ENCODE assay signal across 11 mouse cellular contexts in genomic region chr16:16215645-16216387, GRCm38 (mm10). TPM values are rescaled to one million over a fixed set of nuclear protein-coding genes. Genes with fewer than 3 reads are reported as not detected.
DNase-seq lines count a peak whose midpoint lies in the region; ATAC-seq and TF ChIP-seq lines count a peak whose summit lies in the region.
"Had no signal": no experiment of that assay in that cellular context is flagged by ENCODE, and none has a peak within 500 bp of the region (broad histone marks: within the 10 kb centered on the region; RNA-seq: fewer than 3 reads in every experiment).

No protein-coding gene starts in this region.

- no peak for ATAC-seq in kidney, postnatal 0 days (replicated peaks; ENCODE audit: low FRiP score, low read depth)
- no peak for ATAC-seq in granulocyte monocyte progenitor cell, adult 5-6 weeks (replicated peaks; ENCODE audit: poor library complexity, severe bottlenecking)

- peaks cover 57% of the 10 kb centered on the region for H3K79me2 ChIP-seq in C2C12 (ENCODE audit: control insufficient read depth, insufficient read depth)

- DNase-seq in kidney, postnatal 0 days (ENCODE audit: low spot score) = peak; percentile 18
- DNase-seq in kidney, postnatal 14 days = no peak
- peak; percentile 69 for DNase-seq in adipocyte (ENCODE audit: low spot score)
- DNase-seq in heart, postnatal 10 days = peak; percentile 53 to 59
- DNase-seq in testis, postnatal 10 days (ENCODE audit: low spot score) = no peak
- DNase-seq: adrenal gland, adult 2 months had no signal

- H3K79me3 ChIP-seq in C2C12 (ENCODE audit: low read depth) = peaks cover 32% of the 10 kb centered on the region

- peak overlapping the region; percentile 59 for H3ac ChIP-seq in C2C12 (ENCODE audit: control insufficient read depth, insufficient read length, low read depth)

- H3K9me3 ChIP-seq in kidney, postnatal 0 days (replicated peaks; ENCODE audit: low read length) = no peaks in the 10 kb centered on the region
- H3K9me3 ChIP-seq: hindbrain, embryonic 12.5 days; limb, embryonic 15.5 days; midbrain, embryonic 12.5 days had no signal

- peaks cover 11% of the 10 kb centered on the region for H3K4me1 ChIP-seq in kidney, postnatal 0 days (replicated peaks; ENCODE audit: insufficient read depth, low read length)

- WGBS in kidney, postnatal 0 days = 13% methylated on average over 11 of the region's 11 CpGs

- TF ChIP-seq CTCF in kidney, postnatal 0 days (IDR thresholded peaks at IDR 0.05; ENCODE audit: low read depth) = no peak
- TF ChIP-seq CTCF in C2C12 (IDR thresholded peaks at IDR 0.05; ENCODE audit: control insufficient read depth, insufficient read depth, insufficient read length) = no peak

- H3K4me2 ChIP-seq in kidney, postnatal 0 days (ENCODE audit: low read length) = peak overlapping the region; percentile 14; the same call in 1 of the 2 replicates
- H3K4me2 ChIP-seq: hindbrain, embryonic 12.5 days; limb, embryonic 15.5 days; midbrain, embryonic 12.5 days had no signal

- no peaks in the 10 kb centered on the region for H3K36me3 ChIP-seq in kidney, postnatal 0 days (ENCODE audit: insufficient read depth, low read length)
- H3K36me3 ChIP-seq in C2C12 (ENCODE audit: control insufficient read depth, insufficient read depth) = no peaks in the 10 kb centered on the region
- H3K36me3 ChIP-seq: hindbrain, embryonic 12.5 days; limb, embryonic 15.5 days; midbrain, embryonic 12.5 days had no signal

- no peak overlapping the region for H3K4me3 ChIP-seq in kidney, postnatal 0 days (replicated peaks; ENCODE audit: low read depth, low read length)
- no peak overlapping the region for H3K4me3 ChIP-seq in C2C12 (ENCODE audit: insufficient read depth, poor library complexity, severe bottlenecking)
- H3K4me3 ChIP-seq: hindbrain, embryonic 12.5 days; limb, embryonic 15.5 days; midbrain, embryonic 12.5 days had no signal

- H3K27me3 ChIP-seq in kidney, postnatal 0 days (ENCODE audit: insufficient read depth, low read length) = 0 out of 2 replicates have a peak, but pooled peaks cover 13% of the 10 kb centered on the region
- no peaks in the 10 kb centered on the region for H3K27me3 ChIP-seq in C2C12 (ENCODE audit: control insufficient read depth, insufficient read depth, insufficient read length)

- no peak overlapping the region; the same call in 1 of the 2 replicates for H3K9ac ChIP-seq in kidney, postnatal 0 days (ENCODE audit: low read depth, low read length)
- H3K9ac ChIP-seq: hindbrain, embryonic 12.5 days; limb, embryonic 15.5 days; midbrain, embryonic 12.5 days had no signal

- H3K27ac ChIP-seq in kidney, postnatal 0 days = no peak overlapping the region
- H3K27ac ChIP-seq: hindbrain, embryonic 12.5 days; limb, embryonic 15.5 days; midbrain, embryonic 12.5 days had no signal

- intact Hi-C loops in heart, postnatal 10 days (cut with DNase I) = loop anchor here (2.0 kb wide), 1 partner anchor 41 kb away; no protein-coding TSS in a partner anchor

TF ChIP-seq in C2C12, 6 proteins besides CTCF, POLR2A, EP300 and RAD21:
- no peak for TF ChIP-seq USF1 (IDR thresholded peaks at IDR 0.05; ENCODE audit: low read depth)
- TF ChIP-seq CEBPB (IDR thresholded peaks at IDR 0.05; ENCODE audit: low read depth) = no peak
- TF ChIP-seq MYOD1 (IDR thresholded peaks at IDR 0.05; ENCODE audit: control insufficient read depth, insufficient read length, low read depth) = no peak
- no peak for TF ChIP-seq FOSL1 (IDR thresholded peaks at IDR 0.05; ENCODE audit: insufficient read depth, low read length, poor library complexity, severe bottlenecking)
- TF ChIP-seq MAX (IDR thresholded peaks at IDR 0.05) = no peak

RNA-seq across cellular contexts. Expression of gene Pkp2, which starts 2.7 kb away (rescaled TPM):
- polyA plus RNA-seq in kidney, postnatal 0 days (2015; fragmentation: Nextera tagmentation; extraction: Ambion mirVana) = 14.0 and 14.6 TPM in 2 replicates
- 30.0 TPM for polyA plus RNA-seq in C2C12 (2012; fragmentation: generic; extraction: Trizol)
- 100 to 1,000 TPM; 118 to 162 TPM for total RNA-seq in heart, postnatal 10 days (2021)
- not detected in 2 replicates for total RNA-seq in granulocyte monocyte progenitor cell, adult 5-6 weeks (2014; fragmentation: Nextera tagmentation)
- 0.13 TPM in 1 of 2 replicates, not detected in the other for total RNA-seq in granulocyte monocyte progenitor cell, adult 5-6 weeks (2017)

Comparison
In these comparisons a context has a peak if more than half of its experiments do, and no peak if none do; other contexts are left out.
1. DNase-seq: peak in kidney, postnatal 0 days (single experiment), adipocyte (single experiment) and heart, postnatal 10 days (2 of 2); none in kidney, postnatal 14 days (single experiment) and testis, postnatal 10 days (single experiment).
2. RNA of gene Pkp2, which starts 2.7 kb away (total RNA-seq): 118 to 162 TPM in heart, postnatal 10 days; 0.13 TPM in granulocyte monocyte progenitor cell, adult 5-6 weeks; every median in the first group is over 100 times any median in the second.